Mouse (Mus musculus): ENCODE measurements at regions not wholly inside any gene's neighbourhood (a gene's known extent, or its start where the extent isn't known, plus 50 kb on each side); places are given as distances from the start of the nearest gene placed in this dataset.

- DNase-seq (ENCODE audit: low spot score in 2 of 2), result no peak
Observed at GRCm38 (mm10) chr16:83250346-83250745, 422.2 kb downstream of the Gm21833 start.

- no peak for DNase-seq (ENCODE audit: low spot score in 2 of 2)
Observed at GRCm38 (mm10) chr16:83254183-83254582, 426.0 kb downstream of the Gm21833 start.

- no peak for DNase-seq (ENCODE audit: low spot score in 2 of 2)
Observed at GRCm38 (mm10) chr16:83271869-83272268, 443.7 kb downstream of the Gm21833 start.

- DNase-seq (ENCODE audit: low spot score in 2 of 2), result no peak
Observed at GRCm38 (mm10) chr16:83316314-83316713, 488.1 kb downstream of the Gm21833 start.

- no peak for DNase-seq (ENCODE audit: low spot score in 2 of 2)
Observed at GRCm38 (mm10) chr16:83326826-83327225, 498.6 kb downstream of the Gm21833 start.

GRCm38 (mm10) chr16:83351069-83351468, 522.9 kb downstream of the Gm21833 start:
- DNase-seq (ENCODE audit: low spot score in 2 of 2), result no peak

- DNase-seq (ENCODE audit: low spot score in 2 of 2), result no peak
Observed at GRCm38 (mm10) chr16:83394581-83394980, 566.4 kb downstream of the Gm21833 start.

GRCm38 (mm10) chr16:83420676-83421075, 592.5 kb downstream of the Gm21833 start:
- DNase-seq (ENCODE audit: low spot score in 2 of 2), result peak; percentile 6 to 34

- DNase-seq (ENCODE audit: low spot score in 2 of 2), result no peak
Observed at GRCm38 (mm10) chr16:83423096-83423495, 594.9 kb downstream of the Gm21833 start.

Measured in right cerebral cortex, postnatal 36 days (tissue).